Mouse (Mus musculus): ENCODE measurements around the gene Batf2.
"Not testable (repeated sequence)": the region's sequence is repeated elsewhere in the genome, so short reads cannot be mapped to it uniquely, and the experiment has no call there.

The Batf2 gene

GRCm38 (mm10) chr19:6140678-6141393, at the start of gene Batf2:
Gene Batf2 (plus strand): TSS chr19:6140983.
- DNase-seq: peak; percentile 91 to 93

- DNase-seq: no peak
These were observed 46.7 kb upstream of the Batf2 start, which contains the start of gene AC131692.1 for GRCm38 (mm10) chr19:6094119-6094518. Gene AC131692.1 (plus strand): TSS chr19:6094419.

GRCm38 (mm10) chr19:6097847-6098246, 42.9 kb upstream of the Batf2 start:
- no peak for DNase-seq

DNA sequence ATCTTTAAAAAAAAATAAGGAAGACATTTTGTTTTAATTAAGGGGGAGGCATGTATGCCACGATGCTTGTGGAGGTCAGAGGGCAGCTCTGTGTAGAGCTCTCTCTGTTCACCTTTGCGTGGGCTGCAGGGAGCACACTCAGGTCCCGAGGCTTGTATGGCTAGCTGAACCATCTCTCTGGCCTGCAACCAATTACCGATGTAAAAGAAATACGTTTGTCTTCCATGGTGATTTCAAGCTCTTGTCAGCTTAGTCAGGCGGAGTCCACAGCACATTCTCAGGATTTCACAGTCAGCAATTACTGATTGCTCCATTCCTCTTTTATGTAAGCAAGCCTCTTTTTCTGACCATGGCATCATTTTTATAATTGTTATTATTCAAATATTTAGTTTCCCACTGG, 39.6 kb upstream of the Batf2 start:
- no peak for DNase-seq

DNA sequence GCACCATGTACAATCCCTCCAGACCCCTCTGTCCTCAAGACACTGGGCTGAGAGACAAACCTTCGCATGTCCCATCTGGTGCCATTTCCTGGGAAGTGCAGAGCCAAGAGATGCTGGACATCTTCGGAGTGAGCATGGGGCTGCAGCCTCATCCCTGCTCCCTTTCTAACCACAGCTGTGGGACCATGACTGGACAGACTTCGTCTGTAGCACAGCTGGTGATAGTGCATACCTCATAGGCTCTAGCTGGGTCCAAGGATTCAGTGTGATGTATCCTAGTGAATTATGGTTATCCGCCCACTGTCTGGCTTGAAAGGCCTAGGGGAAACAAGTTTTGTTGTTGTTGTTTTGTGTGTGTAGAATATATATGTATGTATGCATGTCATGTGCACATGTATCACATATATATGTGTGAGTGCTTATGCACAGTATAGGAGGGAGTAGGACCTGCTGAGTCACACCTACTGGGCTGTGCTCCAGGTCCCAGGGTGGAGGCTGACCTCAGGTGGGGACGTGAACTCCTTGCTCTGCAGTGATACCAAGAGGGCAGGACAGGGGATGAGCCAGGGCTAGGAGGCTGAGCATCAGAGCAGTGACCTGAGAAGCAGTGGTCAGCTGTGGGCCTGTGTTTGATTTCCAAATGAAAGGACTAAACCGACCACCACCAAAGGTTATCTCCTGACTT, 38.5 kb upstream of the Batf2 start:
- DNase-seq: no peak

DNA sequence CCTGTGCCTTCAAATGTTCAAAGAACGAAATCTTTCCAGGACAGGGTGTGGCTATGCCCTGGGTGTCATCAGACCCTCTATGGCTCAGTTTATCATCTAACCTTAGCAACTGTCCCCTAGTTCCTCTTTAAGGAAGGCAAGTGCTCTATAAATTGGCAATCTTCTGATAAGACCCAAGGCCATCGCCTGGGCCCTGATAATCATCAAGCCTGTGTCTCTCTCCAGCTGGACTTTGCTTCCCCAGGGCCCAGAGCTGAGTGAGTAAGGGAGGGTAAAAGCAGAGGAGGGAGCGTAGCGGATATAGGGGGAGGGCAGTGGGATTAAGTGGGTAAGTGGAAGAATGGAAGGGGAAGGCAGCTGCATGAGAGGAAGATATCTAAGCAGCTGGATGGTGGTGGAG, 36.3 kb upstream of the Batf2 start:
- no peak for DNase-seq

DNA sequence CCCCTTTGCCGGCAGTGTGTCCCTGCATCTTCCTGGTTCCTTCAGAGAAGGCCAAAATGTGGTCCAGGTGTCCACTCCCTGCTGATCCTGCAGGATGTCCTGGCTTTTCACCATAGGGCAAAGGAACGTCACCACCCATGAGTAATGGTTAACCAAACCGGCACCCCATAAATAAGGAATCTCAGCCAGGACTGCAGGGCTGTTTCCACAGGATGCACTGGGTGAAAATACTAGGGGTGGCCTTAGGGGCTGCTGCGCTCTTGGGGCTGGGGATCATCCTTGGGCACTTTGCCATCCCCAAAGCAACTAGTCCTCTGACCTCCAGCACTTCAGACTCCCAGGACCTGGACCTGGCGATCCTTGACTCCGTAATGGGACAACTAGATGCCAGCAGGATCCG, 35.2 kb upstream of the Batf2 start, which contains the start of gene Naaladl1:
Gene Naaladl1, plus strand, starts transcription at position 197 of the 400 bp plus-strand sequence.
- DNase-seq: no peak

DNA sequence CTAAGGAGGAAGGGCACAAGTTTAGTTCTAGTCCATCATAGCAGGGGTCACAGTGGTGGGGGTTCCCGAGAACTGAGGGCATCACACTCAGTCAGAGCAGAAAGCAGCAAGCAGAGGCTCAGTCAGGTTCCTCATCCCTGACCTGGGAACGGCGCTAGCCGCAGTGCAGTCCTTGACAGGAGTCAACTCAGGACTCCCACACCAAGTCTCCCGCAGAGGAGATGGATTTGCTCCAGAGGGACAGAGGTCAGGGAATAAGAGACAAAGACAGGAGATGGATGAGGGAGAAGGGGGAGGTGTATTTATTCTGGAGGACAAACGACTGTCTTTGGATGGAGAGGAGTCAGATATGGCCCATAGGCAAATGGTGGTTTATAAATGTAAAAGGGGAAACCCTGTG, 27.7 kb upstream of the Batf2 start:
- no peak for DNase-seq

- no peak for DNase-seq
These were observed 24.5 kb upstream of the Batf2 start for GRCm38 (mm10) chr19:6116113-6116850.

- DNase-seq: no peak
These were observed 23.3 kb upstream of the Batf2 start for GRCm38 (mm10) chr19:6117346-6117985.

DNA sequence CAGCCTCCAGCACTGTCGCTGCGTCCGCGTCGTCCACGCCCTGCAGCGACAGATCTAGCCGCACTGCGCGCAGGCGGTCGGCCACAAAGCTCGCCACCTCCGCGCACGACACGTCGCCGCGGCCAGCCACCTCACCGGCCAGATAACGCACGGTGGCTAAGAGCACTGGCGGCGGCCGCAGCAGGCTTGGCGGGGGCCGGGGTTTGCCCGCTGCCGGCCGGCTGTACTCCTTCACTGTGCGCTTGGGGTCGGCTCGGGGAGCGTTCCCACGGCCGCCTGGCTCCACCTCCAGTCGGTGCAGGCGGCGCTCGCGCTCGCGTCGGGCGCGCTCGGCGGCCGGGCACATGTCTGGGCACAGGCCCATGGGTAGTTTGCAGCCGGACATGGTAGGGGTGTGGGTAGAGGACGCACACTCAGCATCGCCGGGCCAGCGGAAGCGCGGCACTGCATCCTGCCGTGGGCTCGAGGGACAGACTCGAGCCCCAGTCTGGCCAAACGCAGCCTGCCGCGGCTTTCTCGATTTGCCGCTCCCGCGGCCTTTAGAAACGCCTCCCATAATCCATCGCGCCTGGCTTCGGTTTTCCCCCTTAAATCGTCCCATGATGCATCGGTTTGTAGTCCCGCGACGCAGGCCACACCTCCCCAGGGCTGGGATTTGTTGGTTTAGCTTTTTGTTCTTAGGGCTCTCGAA, 22.7 kb upstream of the Batf2 start, which contains the start of gene Sac3d1:
Gene Sac3d1, minus strand, starts transcription at position 665 of the 691 bp plus-strand sequence.
- peak; percentile 90 to 92 for DNase-seq

GRCm38 (mm10) chr19:6118677-6119185, 22.1 kb upstream of the Batf2 start:
- DNase-seq: no peak

GRCm38 (mm10) chr19:6121761-6122160, 19.0 kb upstream of the Batf2 start:
- no peak for DNase-seq

DNA sequence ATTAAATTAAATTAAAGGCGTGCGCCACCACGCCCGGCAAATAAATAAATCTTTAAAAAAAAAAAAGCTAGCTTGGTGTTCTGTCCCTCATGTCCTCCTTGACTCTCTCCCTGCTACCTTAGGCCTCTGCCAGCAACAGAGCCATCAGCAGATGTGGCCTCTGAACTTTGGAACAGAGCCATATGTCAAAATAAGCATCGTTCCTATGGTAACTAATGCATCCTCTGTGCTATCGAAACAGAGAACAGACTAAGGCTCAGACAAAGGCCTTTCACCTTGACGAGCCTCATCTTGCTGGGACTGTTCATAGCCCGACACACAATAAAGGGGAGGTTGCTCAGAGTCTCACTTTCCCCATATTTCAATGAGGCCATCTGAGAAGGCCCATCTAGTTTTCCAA, 17.5 kb upstream of the Batf2 start:
- DNase-seq: no peak

- DNase-seq: no peak
These were observed 15.9 kb upstream of the Batf2 start for GRCm38 (mm10) chr19:6124898-6125297.

- DNase-seq: peak; percentile 54 to 65
These were observed 14.5 kb upstream of the Batf2 start for GRCm38 (mm10) chr19:6126289-6126688.

GRCm38 (mm10) chr19:6126789-6127580, 13.8 kb upstream of the Batf2 start:
- DNase-seq: no peak

- peak; percentile 96 to 98 for DNase-seq
These were observed 12.9 kb upstream of the Batf2 start, which contains the start of gene Snx15 for GRCm38 (mm10) chr19:6127760-6128341. Gene Snx15 (minus strand): TSS chr19:6128304.

GRCm38 (mm10) chr19:6130414-6131128, 10.2 kb upstream of the Batf2 start:
- DNase-seq: not testable (repeated sequence)
